Mouse (Mus musculus) MEL (cell line): ENCODE results near the gene Zfp568.
A peak's percentile ranks its signal among the peaks of the same experiment; 100 is the strongest.

Source experiments
- CHD1 ChIP-seq: IDR thresholded peaks from 2 replicates; pipeline ENCODE4 v1.6.1; 2012; ENCODE audit warnings: low read depth, mild to moderate bottlenecking, inconsistent platforms, low read length, improper control_type of control experiment
- CTCF ChIP-seq, 3 experiments: IDR thresholded peaks in 2 of 3; conservative IDR thresholded peaks in 1 of 3; 2 replicates each; pipeline ENCODE4 v1.5.1; 2011 to 2012; ENCODE audit warnings: low read length in 3 of 3, low read depth in 2 of 3, mild to moderate bottlenecking in 2 of 3, improper control_type of control experiment in 1 of 3, inconsistent platforms in 1 of 3, mixed read lengths in 1 of 3, moderate library complexity in 1 of 3; ENCODE audit not compliant: control insufficient read depth in 1 of 3, insufficient read depth in 1 of 3, poor library complexity in 1 of 3, severe bottlenecking in 1 of 3
- E2F4 ChIP-seq: IDR thresholded peaks from 2 replicates; pipeline ENCODE4 v1.6.1; 2011; ENCODE audit warnings: low read depth, low read length, improper control_type of control experiment, borderline replicate concordance
- EP300 ChIP-seq, 2 experiments: IDR thresholded peaks; 2 replicates each; pipeline ENCODE4 v1.6.1; 2011; ENCODE audit warnings: improper control_type of control experiment in 2 of 2, low read length in 2 of 2, low read depth in 1 of 2, mild to moderate bottlenecking in 1 of 2
- ETS1 ChIP-seq: IDR thresholded peaks from 2 replicates; pipeline ENCODE4 v1.6.1; 2012; ENCODE audit warnings: low read depth, mild to moderate bottlenecking, inconsistent platforms, low read length, improper control_type of control experiment, moderate library complexity
- GATA1 ChIP-seq: IDR thresholded peaks from 2 replicates; pipeline ENCODE4 v1.6.1; 2011; ENCODE audit warnings: low read depth, low read length, improper control_type of control experiment
- KAT2A ChIP-seq: conservative IDR thresholded peaks from 2 replicates; pipeline ENCODE4 v1.6.1; 2012; ENCODE audit warnings: low read depth, low read length, improper control_type of control experiment, inconsistent platforms
- MYB ChIP-seq: IDR thresholded peaks from 2 replicates; pipeline ENCODE4 v1.6.1; 2011; ENCODE audit warnings: mild to moderate bottlenecking, low read depth, low read length, improper control_type of control experiment
- MYC ChIP-seq: IDR thresholded peaks from 2 replicates; pipeline ENCODE4 v1.6.1; 2011; ENCODE audit warnings: low read depth, mild to moderate bottlenecking, low read length, improper control_type of control experiment, moderate library complexity
- NRF1 ChIP-seq: IDR thresholded peaks from 2 replicates; pipeline ENCODE4 v1.6.1; 2014; ENCODE audit warnings: low read depth, mild to moderate bottlenecking, inconsistent platforms, low read length, improper control_type of control experiment, moderate library complexity; ENCODE audit not compliant: poor library complexity, insufficient read depth, severe bottlenecking
- POLR2A ChIP-seq, 2 experiments: IDR thresholded peaks; 2 replicates each; pipeline ENCODE4 v1.6.1; 2011 to 2012; ENCODE audit warnings: low read length in 2 of 2, mild to moderate bottlenecking in 2 of 2, control low read depth in 1 of 2, improper control_type of control experiment in 1 of 2, low read depth in 1 of 2, moderate library complexity in 1 of 2; ENCODE audit not compliant: control insufficient read depth in 1 of 2, insufficient read depth in 1 of 2, poor library complexity in 1 of 2
- RAD21 ChIP-seq: IDR thresholded peaks from 2 replicates; pipeline ENCODE4 v1.6.1; 2011; ENCODE audit warnings: mild to moderate bottlenecking, low read depth, low read length, improper control_type of control experiment
- TAL1 ChIP-seq: IDR thresholded peaks from 2 replicates; pipeline ENCODE4 v1.6.1; 2012; ENCODE audit warnings: mild to moderate bottlenecking, inconsistent platforms, low read length, moderate library complexity, mixed read lengths

GRCm38 (mm10) chr7:29982931-29983330 is 824 bp upstream of the Zfp568 start:
- TF ChIP-seq GATA1 (peak; percentile 47), MYB (no peak), EP300 (IDR thresholded peaks at IDR 0.05; ENCODE audit: low read depth in 1 of 2, low read length in 2 of 2) (0 out of 4 replicates have a peak, but pooled peaks of 1 of the 2 experiments have one; percentile 24), E2F4 (no peak), POLR2A (IDR thresholded peaks at IDR 0.05; ENCODE audit: control insufficient read depth in 1 of 2, insufficient read depth in 1 of 2, low read depth in 1 of 2, low read length in 2 of 2, poor library complexity in 1 of 2) (no peak), ETS1 (no peak), RAD21 (no peak), TAL1 (no peak), CTCF (IDR thresholded peaks at IDR 0.05 in 2 of 3, conservative IDR thresholded peaks at IDR 0.05 in 1 of 3; ENCODE audit: control insufficient read depth in 1 of 3, insufficient read depth in 1 of 3, low read depth in 2 of 3, low read length in 3 of 3, poor library complexity in 1 of 3, severe bottlenecking in 1 of 3) (no peak), KAT2A (no peak), MYC (no peak), CHD1 (no peak), NRF1 (no peak)
